ENCODE assay signal across 9 mouse cellular contexts in the genomic region with DNA sequence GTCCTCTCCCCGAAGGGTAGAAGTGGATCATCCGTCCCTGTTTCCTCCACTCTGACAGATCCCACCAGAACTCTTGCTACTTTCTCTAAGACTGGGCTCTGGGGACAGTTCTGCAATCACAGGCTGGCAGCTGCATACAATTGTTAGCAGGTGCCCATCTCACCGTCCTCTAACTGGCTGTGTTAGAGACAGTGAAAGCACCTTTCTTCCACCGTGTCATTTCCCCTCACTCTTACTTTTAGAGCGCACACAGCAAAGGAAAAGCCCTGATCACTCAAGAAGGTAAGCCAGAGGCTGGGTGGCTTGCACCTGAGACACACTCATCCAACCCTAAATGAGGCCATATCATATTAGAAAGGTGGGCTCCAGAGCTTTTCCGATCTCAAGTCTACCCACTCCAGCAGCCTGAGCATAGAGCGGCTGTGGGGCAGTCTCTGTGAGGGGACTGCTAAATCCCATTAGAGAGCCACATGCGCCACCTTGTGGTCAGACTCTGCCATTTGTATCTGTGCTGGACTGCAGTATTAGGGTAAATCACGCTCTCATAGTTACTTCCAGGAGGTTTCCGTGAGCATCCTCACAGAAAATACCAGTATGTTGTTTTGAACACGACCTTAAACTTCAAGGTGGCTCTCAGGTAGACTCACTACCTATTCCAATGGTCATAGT. TPM values are rescaled to one million over a fixed set of nuclear protein-coding genes. Genes with fewer than 3 reads are reported as not detected.
A peak's percentile ranks its signal among the peaks of the same experiment; 100 is the strongest.
DNase-seq lines count a peak whose midpoint lies in the region; ATAC-seq and TF ChIP-seq lines count a peak whose summit lies in the region.
"Had no signal": no experiment of that assay in that cellular context is flagged by ENCODE, and none has a peak within 500 bp of the region (broad histone marks: within the 10 kb centered on the region; RNA-seq: fewer than 3 reads in every experiment).

No protein-coding gene starts in this region.

- no peaks in the 10 kb centered on the region for H3K9me3 ChIP-seq in forebrain, embryonic 12.5 days
- H3K9me3 ChIP-seq in heart, postnatal 0 days (replicated peaks; ENCODE audit: control insufficient read depth, low read length): no peaks in the 10 kb centered on the region
- H3K9me3 ChIP-seq in liver, embryonic 14.5 days (ENCODE audit: control insufficient read depth, low read length): no peaks in the 10 kb centered on the region
- no peaks in the 10 kb centered on the region for H3K9me3 ChIP-seq in neural tube, embryonic 13.5 days

- peak overlapping the region; percentile 21; the same call in 1 of the 2 replicates for H3K4me2 ChIP-seq in forebrain, embryonic 12.5 days
- H3K4me2 ChIP-seq in heart, postnatal 0 days (ENCODE audit: low read depth, low read length): peak overlapping the region; percentile 44
- H3K4me2 ChIP-seq in liver, embryonic 14.5 days (ENCODE audit: low read depth): no peak overlapping the region
- H3K4me2 ChIP-seq in neural tube, embryonic 13.5 days: peak overlapping the region; percentile 42

- TF ChIP-seq EP300 in heart, postnatal 0 days (IDR thresholded peaks at IDR 0.05; ENCODE audit: low read depth): no peak
- TF ChIP-seq EP300 in liver, embryonic 14.5 days (IDR thresholded peaks at IDR 0.05; ENCODE audit: low read depth): no peak

- DNase-seq in CD8-positive naive resting alpha-beta T cell, adult 2 months (ENCODE audit: low read depth in 2 of 2, low spot score in 2 of 2): peak; percentile 59 to 73
- peak; percentile 74 for DNase-seq in c-Kit-positive CD71-negative TER-119-negative erythroid progenitor cells, embryonic 14.5 days (ENCODE audit: low read depth)
- DNase-seq in heart, postnatal 0 days (ENCODE audit: low spot score): peak; percentile 76
- peak; percentile 87 to 94 for DNase-seq in kidney, postnatal 36 days
- peak; percentile 36 to 42 (median 37) for DNase-seq in liver, embryonic 14.5 days (ENCODE audit: low read depth in 3 of 3, low spot score in 3 of 3)
- DNase-seq in telencephalon, adult 2 months (ENCODE audit: low read depth, low spot score): peak; percentile 68

- H3K27ac ChIP-seq in forebrain, embryonic 12.5 days: no peak overlapping the region
- no peak overlapping the region for H3K27ac ChIP-seq in heart, postnatal 0 days (ENCODE audit: low read depth)
- no peak overlapping the region for H3K27ac ChIP-seq in liver, embryonic 14.5 days
- no peak overlapping the region for H3K27ac ChIP-seq in neural tube, embryonic 13.5 days (replicated peaks)

- H3K4me1 ChIP-seq in forebrain, embryonic 12.5 days: peaks cover 4% of the 10 kb centered on the region; the same call in 1 of the 2 replicates
- no peaks in the 10 kb centered on the region for H3K4me1 ChIP-seq in heart, postnatal 0 days (ENCODE audit: control insufficient read depth, insufficient read depth)
- H3K4me1 ChIP-seq in liver, embryonic 14.5 days (replicated peaks; ENCODE audit: control insufficient read depth in 2 of 2, insufficient read depth in 2 of 2, low read length in 1 of 2): no peaks in the 10 kb centered on the region
- H3K4me1 ChIP-seq in neural tube, embryonic 13.5 days (replicated peaks): peaks cover 7% of the 10 kb centered on the region; the same call in 1 of the 2 replicates

- H3K27me3 ChIP-seq in forebrain, embryonic 12.5 days: peaks cover 5% of the 10 kb centered on the region; the same call in 1 of the 2 replicates
- peaks cover 11% of the 10 kb centered on the region; the same call in 1 of the 2 replicates for H3K27me3 ChIP-seq in heart, postnatal 0 days (ENCODE audit: control insufficient read depth, insufficient read depth, low read length)
- H3K27me3 ChIP-seq in liver, embryonic 14.5 days (ENCODE audit: control insufficient read depth, insufficient read depth, low read length): no peaks in the 10 kb centered on the region
- no peaks in the 10 kb centered on the region for H3K27me3 ChIP-seq in neural tube, embryonic 13.5 days

- 29% methylated on average over 11 of the region's 11 CpGs for WGBS in forebrain, embryonic 12.5 days
- WGBS in heart, postnatal 0 days: 20% methylated on average over 11 of the region's 11 CpGs
- WGBS in liver, embryonic 14.5 days (ENCODE audit: insufficient replicate concordance): 17% methylated on average over 11 of the region's 11 CpGs
- WGBS in neural tube, embryonic 13.5 days: 25% methylated on average over 11 of the region's 11 CpGs

- H3K4me3 ChIP-seq in forebrain, embryonic 12.5 days (replicated peaks): no peak overlapping the region
- H3K4me3 ChIP-seq in heart, postnatal 0 days (ENCODE audit: low read depth, low read length): peak overlapping the region; percentile 17; the same call in 1 of the 2 replicates
- no peak overlapping the region for H3K4me3 ChIP-seq in liver, embryonic 14.5 days (ENCODE audit: insufficient read depth in 1 of 2, low read depth in 2 of 2, low read length in 2 of 2)
- no peak overlapping the region for H3K4me3 ChIP-seq in neural tube, embryonic 13.5 days

- no peaks in the 10 kb centered on the region for H3K36me3 ChIP-seq in forebrain, embryonic 12.5 days (replicated peaks)
- H3K36me3 ChIP-seq in heart, postnatal 0 days (replicated peaks; ENCODE audit: control insufficient read depth, insufficient read depth, low read length): no peaks in the 10 kb centered on the region
- H3K36me3 ChIP-seq in liver, embryonic 14.5 days (replicated peaks; ENCODE audit: control insufficient read depth, insufficient read depth, low read depth): no peaks in the 10 kb centered on the region
- no peaks in the 10 kb centered on the region for H3K36me3 ChIP-seq in neural tube, embryonic 13.5 days

- ATAC-seq in forebrain, embryonic 12.5 days (ENCODE audit: low FRiP score): peak; percentile 95
- ATAC-seq in heart, postnatal 0 days (ENCODE audit: insufficient read depth, low read depth): peak; percentile 86
- no peak for ATAC-seq in liver, embryonic 14.5 days (ENCODE audit: insufficient read depth)
- ATAC-seq in neural tube, embryonic 13.5 days (ENCODE audit: low read depth): peak; percentile 98

- peak overlapping the region; percentile 8; the same call in 1 of the 2 replicates for H3K9ac ChIP-seq in forebrain, embryonic 12.5 days
- no peak overlapping the region for H3K9ac ChIP-seq in heart, postnatal 0 days (replicated peaks; ENCODE audit: low read depth, low read length)
- H3K9ac ChIP-seq in liver, embryonic 14.5 days (replicated peaks): no peak overlapping the region
- H3K9ac ChIP-seq in neural tube, embryonic 13.5 days: 0 out of 2 replicates have a peak overlapping the region, but pooled peaks have one; percentile 43

- TF ChIP-seq CTCF in heart, postnatal 0 days (IDR thresholded peaks at IDR 0.05; ENCODE audit: low read depth): peak; percentile 91
- peak; percentile 85 for TF ChIP-seq CTCF in liver, embryonic 14.5 days (IDR thresholded peaks at IDR 0.05; ENCODE audit: low read depth)

RNA-seq across cellular contexts. Expression of a gene that starts 27.8 kb away (rescaled TPM):
- polyA plus RNA-seq in forebrain, embryonic 12.5 days (2016; fragmentation: Nextera tagmentation; extraction: Ambion mirVana): 0.24 and 0.37 TPM in 2 replicates
- total RNA-seq in heart, postnatal 0 days (2014; rRNA removed; ENCODE audit: low replicate concordance): 0.08 and 1.2 TPM in 2 replicates
- 0.18 TPM in 2 replicates for polyA plus RNA-seq in heart, postnatal 0 days (2015; fragmentation: Nextera tagmentation; extraction: Ambion mirVana)
- polyA plus RNA-seq in liver, embryonic 14.5 days (2012; rRNA removed): 0.02 and 0.03 TPM in 2 replicates
- polyA plus RNA-seq in liver, embryonic 14.5 days (2014; fragmentation: Nextera tagmentation; extraction: Ambion mirVana): 0.11 TPM in 1 of 2 replicates, not detected in the other
- 0.55 and 1.2 TPM in 2 replicates for polyA plus RNA-seq in neural tube, embryonic 13.5 days (2015; fragmentation: Nextera tagmentation; extraction: Ambion mirVana)

RNA-seq across cellular contexts. Expression of a gene that starts 30.2 kb away (rescaled TPM):
- not detected in 2 replicates for polyA plus RNA-seq in forebrain, embryonic 12.5 days (2016; fragmentation: Nextera tagmentation; extraction: Ambion mirVana)
- not detected in 2 replicates for total RNA-seq in heart, postnatal 0 days (2014; rRNA removed; ENCODE audit: low replicate concordance)
- not detected in 2 replicates for polyA plus RNA-seq in heart, postnatal 0 days (2015; fragmentation: Nextera tagmentation; extraction: Ambion mirVana)
- polyA plus RNA-seq in liver, embryonic 14.5 days (2012; rRNA removed): not detected in 2 replicates
- not detected in 2 replicates for polyA plus RNA-seq in liver, embryonic 14.5 days (2014; fragmentation: Nextera tagmentation; extraction: Ambion mirVana)
- polyA plus RNA-seq in neural tube, embryonic 13.5 days (2015; fragmentation: Nextera tagmentation; extraction: Ambion mirVana): not detected in 2 replicates
- polyA plus RNA-seq: gonadal fat pad, adult 2 months had no signal

Comparison
In these comparisons a context has a peak if more than half of its experiments do, and no peak if none do; other contexts are left out.
1. DNase-seq: peak in every context shown above with its lines; median percentile 90 in kidney, postnatal 36 days; 76 in heart, postnatal 0 days; 74 in c-Kit-positive CD71-negative TER-119-negative erythroid progenitor cells, embryonic 14.5 days; 68 in telencephalon, adult 2 months; 66 in CD8-positive naive resting alpha-beta T cell, adult 2 months; 37 in liver, embryonic 14.5 days.
2. H3K9ac ChIP-seq: peak in forebrain, embryonic 12.5 days (single experiment) and neural tube, embryonic 13.5 days (single experiment); none in heart, postnatal 0 days (single experiment) and liver, embryonic 14.5 days (single experiment).